Mouse (Mus musculus) kidney, postnatal 25 days (tissue): Measurements from ENCODE around the gene Ydjc.
A peak's percentile ranks its signal among the peaks of the same experiment; 100 is the strongest.

Source experiments
- DNase-seq, 2 experiments: peaks; one replicate each; pipeline ENCODE4 v3.0.0; 2021; ENCODE audit warnings: mixed read lengths in 2 of 2

Gene Ydjc

DNA sequence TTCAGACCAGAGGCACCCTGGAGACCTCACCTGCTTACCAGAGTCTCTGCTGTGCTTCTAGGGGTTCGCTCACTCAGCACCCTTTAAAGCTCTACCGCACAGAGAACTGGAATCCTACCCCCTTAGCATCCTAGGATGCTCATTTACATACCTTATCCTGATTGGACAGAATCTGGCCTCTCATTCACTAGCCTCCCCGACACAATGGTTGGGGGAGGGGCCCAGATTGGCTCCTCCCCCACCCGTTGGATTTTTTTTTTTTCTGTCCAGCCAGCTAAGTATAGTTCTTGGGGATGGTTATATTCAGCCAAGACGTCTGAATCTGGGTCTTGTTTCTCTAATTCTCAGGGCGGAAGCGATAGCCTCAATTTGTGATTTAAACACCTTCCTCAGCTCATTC, at the start of gene Ydjc:
TSS of gene Ydjc (plus strand) at position 283 of the 400 bp plus-strand sequence.
- no peak for DNase-seq

DNA sequence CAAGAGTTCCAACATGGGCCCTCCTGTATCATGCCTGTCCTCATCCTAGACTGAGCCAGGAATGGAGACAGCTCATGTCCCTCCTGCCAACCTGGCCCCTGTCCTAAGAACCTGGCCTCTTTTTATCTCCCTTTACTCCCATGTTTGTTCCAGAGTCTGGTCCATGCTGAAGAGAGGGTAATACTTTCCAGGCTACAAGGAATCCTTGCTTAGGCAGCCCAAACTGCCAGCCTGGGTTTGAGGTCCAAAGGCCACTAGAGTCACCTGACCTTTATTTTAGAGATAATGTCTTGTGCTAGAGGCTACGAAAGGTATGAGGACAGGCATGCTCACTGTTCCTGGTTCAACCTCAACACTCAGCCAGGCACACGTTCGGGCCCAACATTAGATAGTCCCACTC, 47.5 kb upstream of the Ydjc start:
- DNase-seq: peak in 1 of 2 experiments; percentile 15

DNA sequence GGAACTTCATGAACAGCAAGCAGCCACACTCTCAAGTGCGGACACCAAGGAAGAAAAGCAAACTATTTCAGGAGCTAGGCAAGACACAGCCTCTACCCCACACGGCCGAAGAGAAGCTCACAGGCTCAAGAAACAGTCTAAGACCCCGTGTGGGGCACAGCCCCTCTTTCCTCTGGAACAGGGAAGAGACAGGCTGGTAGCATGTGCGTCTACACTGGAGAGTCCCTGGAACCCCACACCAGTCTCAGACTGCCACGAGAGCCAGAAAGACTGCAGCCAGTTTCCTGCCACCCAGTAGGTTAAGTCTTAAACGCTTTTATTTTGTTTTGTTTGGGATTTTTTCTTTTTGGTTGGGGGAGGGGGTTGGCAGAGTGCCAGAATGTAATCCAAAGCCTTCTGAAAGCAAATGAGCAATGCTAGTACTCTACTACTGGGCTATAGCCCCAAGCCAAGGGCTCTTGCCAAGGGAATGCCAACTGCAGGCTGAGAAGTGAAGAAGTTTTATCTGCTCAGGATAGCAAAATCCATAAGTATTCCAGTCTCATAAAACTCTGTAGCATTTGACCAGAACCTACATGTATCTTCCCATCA, 41.7 kb upstream of the Ydjc start:
- DNase-seq: no peak

DNA sequence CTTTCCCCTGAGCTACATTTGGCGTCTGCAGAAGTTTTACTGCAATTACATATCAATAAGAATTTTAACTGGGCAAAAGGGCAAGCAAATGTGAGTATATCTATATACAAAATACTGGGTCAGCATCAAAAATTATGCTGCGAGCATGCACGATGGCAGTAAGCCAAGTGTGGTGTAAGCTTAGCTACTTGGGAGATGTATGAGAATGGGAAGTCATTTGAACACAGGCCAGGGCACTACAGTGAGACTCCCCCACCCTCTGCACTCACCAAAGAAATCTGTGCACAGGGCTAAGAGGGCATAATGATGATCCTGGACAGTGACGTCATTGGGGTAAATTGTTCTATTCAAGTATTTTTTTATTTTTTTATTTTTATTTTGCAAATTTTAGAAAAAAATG, 39.8 kb upstream of the Ydjc start:
- DNase-seq: no peak

DNA sequence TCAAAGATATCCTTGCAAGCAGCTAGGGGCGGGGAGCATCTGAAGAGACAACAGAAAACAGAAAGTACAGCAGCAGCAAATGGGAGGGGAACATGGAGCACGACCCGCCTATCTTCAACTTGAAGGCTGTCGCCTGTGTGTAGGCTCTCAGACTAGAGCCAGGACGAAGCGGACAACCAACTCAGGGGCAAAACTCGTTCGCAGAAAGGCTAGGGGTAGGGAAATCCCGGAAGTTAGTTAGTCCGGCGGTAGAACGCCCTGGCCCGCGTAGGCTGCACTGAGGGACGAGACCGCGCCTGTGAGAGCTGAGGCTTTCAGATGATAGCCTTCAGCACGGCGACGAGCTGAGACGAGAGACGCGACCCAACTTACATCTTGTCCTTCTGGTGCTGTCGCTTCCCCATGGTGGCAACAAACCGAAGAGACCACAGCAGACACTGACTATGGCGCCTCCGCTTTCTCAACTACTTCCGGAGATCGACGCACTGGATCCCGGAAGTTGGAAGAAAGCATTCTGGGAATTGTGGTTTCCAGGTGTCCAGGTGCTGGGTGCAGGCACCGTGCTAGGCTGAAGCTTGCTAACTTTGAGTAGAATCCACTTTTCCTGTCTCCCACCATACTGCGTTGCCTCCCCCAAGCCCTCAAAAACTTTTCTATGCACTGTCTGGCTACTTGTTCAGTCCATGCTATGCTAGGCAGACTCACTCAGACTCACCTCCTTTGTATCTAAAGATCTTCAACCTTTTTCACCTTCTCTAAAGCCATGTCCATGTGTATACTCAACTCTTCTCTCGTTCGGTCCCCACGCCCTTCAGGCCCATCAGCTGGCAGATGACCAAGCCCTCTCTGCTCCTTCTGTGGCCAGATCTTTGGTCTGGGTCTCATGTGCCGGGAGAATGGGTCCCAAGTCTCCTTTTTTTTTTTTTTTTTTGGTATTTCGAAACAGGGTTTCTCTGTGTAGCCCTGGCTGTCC, 33.4 kb upstream of the Ydjc start, which contains the start of gene Ppil2:
TSS of gene Ppil2 (minus strand) at position 487 of the 973 bp plus-strand sequence.
- DNase-seq: peak; percentile 72 to 81

DNA sequence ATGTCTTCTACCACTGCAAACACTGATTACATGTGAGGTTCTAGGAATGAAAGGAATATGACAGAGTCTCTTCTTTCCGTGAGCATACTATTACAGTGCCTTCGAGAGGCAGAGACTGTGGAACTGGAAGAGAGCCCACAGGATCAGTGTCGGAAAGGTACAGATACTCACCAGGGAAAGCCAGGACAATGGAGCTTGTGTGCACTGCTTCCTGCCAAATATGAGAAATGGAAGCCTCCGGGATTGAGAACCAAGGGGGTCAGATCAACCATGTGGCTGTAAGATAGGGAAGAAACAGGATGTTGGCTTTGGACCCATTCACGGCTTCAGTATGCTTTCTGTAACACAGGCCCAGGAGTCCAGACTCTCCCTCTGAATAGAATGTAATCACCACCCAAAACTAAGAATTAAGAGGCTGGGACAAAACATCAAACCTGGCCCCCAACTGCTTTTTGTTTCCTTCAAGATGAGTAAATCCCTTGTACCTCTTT, 27.1 kb upstream of the Ydjc start:
- no peak for DNase-seq

DNA sequence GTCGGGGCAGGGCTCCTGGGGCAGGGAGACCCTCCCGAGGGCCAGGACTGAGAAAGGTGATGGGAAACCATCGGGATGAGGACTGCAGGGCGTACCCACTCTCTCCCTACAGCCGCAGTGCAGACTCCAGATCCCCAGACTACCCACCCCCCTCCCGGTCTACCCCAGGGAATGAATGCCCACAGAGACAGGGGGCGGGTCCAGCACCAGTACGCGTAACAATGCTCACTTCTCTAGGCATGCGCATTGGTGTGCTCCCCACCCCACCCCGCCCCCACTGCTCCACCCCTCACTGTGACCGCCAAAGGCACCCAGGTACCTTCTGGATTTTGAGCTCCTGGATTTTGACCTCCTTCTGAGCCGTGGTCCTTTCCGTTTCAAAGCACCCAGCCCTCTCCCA, 22.9 kb upstream of the Ydjc start:
- DNase-seq: no peak

DNA sequence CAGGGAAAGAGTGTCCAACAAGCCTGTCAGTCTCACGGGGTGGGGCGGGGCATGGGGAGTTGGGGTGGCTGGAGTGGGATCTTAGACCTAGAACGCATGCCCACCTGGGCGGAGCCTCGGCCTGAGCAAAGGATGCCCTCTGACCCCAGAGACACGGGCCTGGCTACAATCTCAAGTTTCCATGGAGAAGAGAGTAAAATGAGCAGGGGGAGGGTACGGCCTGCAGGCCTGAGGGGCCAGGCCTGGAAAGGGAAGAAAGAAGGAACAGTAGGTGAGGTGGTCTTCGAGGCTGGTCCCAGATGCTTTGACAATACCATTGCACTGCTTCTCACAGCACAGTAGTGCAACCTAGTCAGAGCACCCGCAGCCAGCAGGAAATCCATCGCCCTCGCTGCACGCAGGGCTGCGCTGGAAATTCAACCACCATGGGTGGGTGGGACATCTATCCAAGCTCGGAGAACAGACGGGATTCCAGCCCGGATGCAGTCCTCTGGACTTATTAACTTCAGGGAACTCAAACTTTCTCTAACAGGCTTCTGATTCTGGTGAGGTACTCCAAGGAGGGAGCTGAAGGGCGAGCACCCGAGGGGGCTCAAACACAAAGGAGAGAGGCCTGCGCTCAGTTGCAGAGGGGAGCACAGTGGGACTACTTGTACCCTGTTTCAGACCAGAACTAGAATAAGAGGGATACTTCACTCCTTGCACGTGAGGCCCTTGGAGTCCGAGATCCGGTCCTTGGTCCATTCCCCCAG, 20.1 kb upstream of the Ydjc start:
- no peak for DNase-seq

DNA sequence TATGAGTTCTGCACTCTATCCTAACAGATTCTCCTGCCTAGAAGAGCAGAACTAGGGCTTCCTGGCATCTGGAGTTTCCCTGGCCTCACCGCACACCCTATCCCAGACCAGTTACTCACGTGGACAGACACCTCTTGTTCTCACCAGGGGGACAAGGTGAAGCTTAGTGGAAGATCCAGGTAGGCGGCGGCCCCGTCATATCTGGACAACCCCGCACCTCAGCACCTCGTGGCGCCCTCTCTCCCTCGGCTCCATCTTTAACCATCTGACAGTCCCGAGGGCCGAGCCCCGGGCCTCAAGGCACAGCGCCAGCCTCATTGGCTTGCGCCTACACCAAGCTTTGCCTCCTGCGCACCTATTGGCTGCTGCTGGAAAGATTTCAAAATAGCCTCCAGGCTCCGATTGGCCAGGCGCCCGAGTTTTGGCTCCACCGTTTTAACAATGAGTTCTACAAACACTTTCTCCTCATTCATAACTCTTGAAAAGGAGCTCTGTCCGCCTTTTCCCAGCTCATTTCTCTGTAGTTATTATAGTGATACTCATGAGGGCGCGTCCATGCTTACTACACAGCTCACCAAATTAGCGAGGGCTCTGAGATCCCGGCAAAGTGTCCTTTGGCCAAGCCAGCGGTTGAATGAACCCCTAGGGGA, 19.4 kb upstream of the Ydjc start, which contains the start of gene 2610318N02Rik:
TSS of gene 2610318N02Rik (minus strand) at position 297 of the 650 bp plus-strand sequence.
- DNase-seq: peak; percentile 80 to 89

DNA sequence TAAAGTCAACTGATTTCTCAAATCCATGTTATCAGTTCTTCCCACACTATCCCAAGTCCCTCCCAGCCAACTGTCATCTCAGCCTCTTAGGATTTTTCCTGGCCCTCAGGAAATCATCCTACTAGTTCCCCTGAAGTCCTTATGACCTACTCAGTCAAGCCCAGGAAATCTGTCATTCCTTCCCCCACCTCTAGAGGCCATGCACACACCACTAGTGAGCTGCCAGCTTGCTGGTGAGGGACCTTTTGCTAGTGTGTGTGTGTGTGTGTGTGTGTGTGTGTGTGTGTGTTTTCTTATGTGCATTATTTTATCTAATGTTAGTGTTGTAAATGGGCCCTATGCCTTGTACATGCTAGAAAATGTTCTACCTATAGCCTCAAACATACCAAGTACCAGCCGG, 17.1 kb upstream of the Ydjc start:
- peak; percentile 69 for DNase-seq

DNA sequence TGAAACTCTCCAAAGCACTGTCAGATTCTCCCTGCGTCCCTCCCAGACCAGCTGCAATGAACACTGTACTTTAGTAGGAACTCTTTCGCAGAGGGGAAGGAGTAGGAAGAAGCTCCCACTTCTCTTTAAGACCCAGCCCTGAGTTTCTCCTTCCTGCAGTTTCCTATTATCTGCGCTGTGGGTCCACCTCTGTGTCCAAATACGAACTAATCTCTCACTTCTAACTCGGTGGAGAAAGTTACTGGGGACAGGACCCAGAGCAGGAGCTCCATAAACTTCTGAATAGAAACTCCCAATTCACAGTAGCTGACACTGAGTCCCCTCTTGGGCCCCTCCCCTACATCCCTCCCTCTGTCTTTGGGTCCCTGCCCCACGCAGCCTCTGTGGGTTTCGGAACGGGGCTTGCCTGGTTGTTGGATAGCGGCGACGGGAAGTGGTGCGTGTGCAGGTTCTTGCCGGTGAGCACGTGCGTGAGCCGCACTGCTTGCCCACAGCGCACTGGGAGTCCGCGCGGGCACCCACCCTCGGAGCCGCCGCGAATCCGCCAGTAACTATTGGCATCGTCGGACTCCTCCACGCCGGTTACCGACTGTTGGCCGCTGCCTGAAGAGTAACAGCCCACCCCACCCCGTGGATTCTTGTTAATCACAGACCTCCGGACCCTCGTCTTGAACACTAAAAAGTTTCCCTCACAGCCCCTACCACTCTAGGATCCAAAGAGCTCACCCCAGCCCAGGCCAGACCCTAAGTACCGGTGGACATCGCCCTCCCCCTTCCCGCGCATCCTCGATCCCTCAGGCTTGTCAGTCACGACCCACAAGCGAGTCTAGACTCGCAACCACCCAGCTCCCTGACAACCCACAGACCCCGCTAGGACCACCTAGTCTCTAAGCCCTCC, 13.0 kb upstream of the Ydjc start:
- DNase-seq: peak in 1 of 2 experiments; percentile 38

DNA sequence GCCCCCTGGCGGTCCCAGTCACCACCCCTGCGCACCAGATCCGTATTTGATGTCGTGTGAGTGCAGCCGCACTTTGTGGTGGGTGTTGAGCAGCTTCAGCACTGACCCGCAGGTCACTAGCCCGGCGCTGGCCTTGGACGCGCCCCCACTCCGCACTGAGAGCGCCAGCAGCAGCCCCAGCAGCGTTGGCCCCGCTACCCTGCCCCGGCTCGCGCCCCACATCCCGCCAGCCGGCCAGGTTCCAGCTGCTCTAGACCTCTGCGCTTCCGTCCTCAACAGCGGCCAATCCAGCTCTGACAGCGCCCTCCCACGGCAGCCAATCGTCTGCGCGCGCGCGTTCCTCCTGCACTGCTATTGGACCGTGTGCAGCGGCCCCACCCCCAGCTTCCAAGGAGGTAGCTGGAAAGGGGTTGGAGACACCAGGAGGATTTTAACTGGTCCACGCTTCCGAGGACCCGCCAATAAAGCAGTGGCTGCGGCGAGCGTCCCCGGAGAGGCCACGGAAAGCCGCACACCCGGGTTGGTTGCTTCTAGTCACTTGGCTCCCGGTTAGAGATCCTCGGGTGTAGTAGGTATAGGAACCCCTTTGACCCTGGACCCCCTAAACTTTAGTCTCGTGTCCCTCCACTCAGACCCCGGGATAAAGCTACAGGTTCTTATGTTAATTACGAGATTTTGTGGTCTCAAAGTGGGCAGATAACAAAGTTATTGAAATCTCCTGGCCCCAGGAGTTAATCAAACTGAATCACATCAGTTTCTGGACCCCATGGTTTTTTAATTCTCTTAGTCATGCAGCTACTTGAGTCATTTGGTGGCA, 12.1 kb upstream of the Ydjc start, which contains the start of gene Sdf2l1:
TSS of gene Sdf2l1 (minus strand) at position 295 of the 817 bp plus-strand sequence.
- peak; percentile 98 for DNase-seq

DNA sequence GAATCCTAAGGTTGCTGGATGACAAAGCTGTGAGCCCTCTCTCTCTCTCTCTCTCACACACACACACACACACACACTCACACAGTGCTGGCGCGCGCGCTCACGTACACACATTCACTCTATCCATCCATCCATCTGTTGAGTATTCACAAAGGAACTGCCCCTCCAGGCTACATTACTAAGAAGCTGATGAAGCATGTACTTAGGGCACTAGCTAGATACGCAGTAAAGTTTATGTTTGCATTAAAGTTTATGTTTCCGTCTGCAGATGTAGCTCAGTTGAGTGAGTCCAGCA, 11.6 kb upstream of the Ydjc start:
- no peak for DNase-seq

DNA sequence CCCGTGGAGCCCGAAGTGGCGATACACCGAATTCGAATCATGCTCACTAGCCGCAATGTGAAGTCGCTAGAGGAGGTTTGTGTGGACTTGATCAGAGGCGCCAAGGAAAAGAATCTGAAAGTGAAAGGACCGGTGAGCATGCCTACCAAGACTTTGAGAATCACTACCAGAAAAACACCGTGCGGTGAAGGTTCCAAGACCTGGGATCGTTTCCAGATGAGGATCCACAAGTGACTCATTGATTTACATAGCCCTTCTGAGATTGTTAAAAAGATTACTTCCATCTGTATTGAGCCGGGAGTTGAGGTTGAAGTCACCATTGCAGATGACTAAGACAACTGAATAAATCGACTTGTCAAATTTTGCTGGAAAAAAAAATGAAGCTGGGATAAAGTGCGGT, 7.1 kb upstream of the Ydjc start:
- no peak for DNase-seq

DNA sequence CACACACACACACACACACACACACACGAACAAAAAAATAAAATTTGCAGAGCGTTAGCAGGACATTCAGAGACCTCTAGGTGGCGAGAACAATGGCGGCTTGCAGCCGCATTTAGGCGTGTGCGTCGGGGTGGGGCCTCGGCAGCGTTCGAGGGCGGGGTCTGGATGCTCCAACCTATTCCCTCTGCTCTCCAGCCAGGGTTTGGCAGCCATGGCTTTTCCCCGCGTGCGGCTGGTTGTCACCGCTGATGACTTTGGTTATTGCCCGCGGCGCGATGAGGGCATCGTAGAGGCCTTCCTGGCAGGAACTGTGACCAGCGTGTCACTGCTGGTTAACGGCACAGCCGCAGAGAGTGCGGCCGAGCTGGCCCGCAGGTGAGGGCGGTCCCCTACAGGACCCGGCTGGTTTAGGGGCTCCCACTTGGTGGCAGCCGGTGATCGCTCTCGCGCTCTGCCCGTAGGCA, 2.4 kb downstream of the Ydjc start, which contains the start of gene Ccdc116:
TSS of gene Ccdc116 (minus strand) at position 458 of the 464 bp plus-strand sequence.
- DNase-seq: peak; percentile 81 to 89

DNA sequence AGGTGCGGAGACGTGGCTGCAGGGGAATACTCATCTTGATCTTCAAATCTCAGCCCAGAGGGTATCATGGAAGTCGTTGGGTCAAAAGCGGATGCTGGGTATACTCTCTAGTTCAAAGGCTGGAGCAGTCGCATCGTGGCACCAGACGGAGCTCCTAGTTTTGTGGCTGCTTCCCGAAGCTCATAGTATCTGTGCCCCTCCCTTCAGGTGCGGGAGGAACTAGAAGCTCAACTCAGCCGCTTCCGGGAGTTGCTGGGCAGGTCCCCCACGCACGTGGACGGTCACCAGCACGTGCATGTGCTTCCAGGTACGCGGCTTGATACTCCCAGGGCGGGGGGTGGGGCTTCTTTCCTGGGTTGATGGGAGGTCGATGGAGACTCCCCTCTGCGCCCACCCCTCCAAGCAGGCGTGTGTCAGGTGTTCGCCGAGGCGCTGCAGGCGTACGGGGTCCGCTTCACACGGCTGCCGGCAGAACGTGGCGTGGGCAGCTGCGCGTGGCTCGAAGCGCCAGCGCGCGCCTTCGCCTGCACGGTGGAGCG, 3.0 kb downstream of the Ydjc start:
- peak; percentile 11 to 59 for DNase-seq

DNA sequence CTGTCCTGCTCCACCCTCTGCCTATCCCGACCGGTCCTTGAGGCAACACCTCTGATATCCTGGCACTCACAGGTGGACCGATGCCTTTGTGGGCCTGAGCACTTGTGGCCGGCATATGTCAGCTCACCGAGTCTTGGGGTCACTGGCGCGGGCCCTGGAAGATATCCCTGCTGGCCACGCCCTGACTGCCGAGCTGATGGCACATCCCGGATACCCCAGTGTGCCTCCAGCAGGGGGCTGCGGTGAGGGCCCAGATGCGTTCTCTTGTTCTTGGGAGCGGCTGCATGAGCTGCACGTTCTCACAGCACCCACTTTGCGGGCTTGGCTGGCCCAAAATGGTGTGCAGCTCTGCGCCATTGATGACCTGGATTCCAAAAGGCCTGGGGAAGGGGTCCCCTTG, 3.7 kb downstream of the Ydjc start:
- peak in 1 of 2 experiments; percentile 7 for DNase-seq

DNA sequence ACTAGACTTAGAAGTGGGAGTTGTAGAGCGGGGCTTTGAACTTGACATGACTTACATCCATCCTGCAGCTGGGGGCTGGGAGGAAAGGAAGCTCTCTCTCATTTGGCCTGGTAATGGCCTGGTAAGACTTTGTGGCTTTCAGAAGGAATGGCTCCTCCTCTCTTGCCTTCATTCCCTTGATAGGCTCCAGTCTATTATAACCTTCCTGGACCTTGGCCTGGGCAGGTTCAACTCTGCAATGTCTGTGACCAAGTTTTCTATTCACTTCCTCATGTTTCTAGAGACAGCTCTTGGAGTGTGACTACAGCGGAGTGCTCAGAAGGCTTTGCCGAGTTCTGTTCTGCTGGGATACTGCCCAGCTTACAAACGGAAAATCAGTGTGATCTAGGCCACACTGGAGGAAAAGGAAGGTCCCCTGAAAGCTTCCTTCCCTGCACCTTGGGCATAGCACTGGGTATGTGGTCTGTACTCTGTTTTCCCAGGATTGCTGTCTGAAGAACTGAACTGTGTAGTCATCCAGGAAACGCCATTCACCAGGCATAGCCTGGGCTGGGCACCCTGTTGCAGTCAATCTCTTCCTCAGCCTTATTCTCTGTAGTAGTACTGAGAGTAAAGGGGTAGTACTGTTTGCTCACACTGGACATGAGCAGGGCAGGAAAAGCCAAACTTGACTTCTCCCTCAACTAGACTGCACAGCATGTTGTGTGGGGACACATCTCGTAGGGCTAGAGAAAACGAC, 6.3 kb downstream of the Ydjc start:
- DNase-seq: peak; percentile 20 to 53

DNA sequence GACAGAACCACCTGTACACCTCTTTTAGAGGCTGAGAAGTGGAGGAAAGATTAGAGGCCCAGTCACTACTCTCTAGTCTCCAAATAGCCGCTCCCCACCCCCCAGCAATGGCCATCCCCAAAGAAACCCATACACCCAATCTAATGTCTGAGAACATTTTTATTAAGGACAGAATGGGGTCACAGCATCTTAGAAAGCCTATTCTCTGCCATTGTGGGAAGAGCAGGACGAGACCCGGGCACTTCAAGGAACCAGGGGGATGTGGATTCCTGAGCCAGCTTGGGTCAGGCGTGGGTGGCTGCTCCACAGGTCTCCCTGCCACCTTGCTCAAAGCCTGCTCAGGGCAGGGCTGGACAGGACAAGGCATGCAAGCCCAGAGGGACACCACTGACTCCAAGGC, 7.5 kb downstream of the Ydjc start:
- DNase-seq: no peak
